Mouse (Mus musculus) liver, embryonic 15.5 days (tissue): Measurements from ENCODE around the gene Cnot11. TPM values are rescaled to one million over a fixed set of nuclear protein-coding genes. Genes with fewer than 3 reads are reported as not detected.

Experiments
- ATAC-seq: fragments of 200-750 bp; cut with Nextera tagmentation; 2 replicates; pipeline ENCODE4 v1.8.0; 2017; ENCODE audit warnings: moderate number of reproducible peaks, mild to moderate bottlenecking, moderate library complexity; ENCODE audit not compliant: insufficient read depth
- H3K27ac ChIP-seq: fragments of 300-500 bp; sonication (generic); replicated peaks from 2 replicates; pipeline ENCODE4 v1.5.1; 2015; ENCODE audit warnings: mild to moderate bottlenecking, inconsistent platforms
- H3K27me3 ChIP-seq: fragments of 300-500 bp; sonication (generic); 2 replicates; pipeline ENCODE4 v1.6.1; 2015; ENCODE audit warnings: mild to moderate bottlenecking, inconsistent platforms
- H3K36me3 ChIP-seq: fragments of 300-500 bp; sonication (generic); replicated peaks from 2 replicates; pipeline ENCODE4 v1.6.1; 2015; ENCODE audit warnings: moderate library complexity, mild to moderate bottlenecking, inconsistent platforms
- H3K4me1 ChIP-seq: fragments of 300-500 bp; sonication (generic); replicated peaks from 2 replicates; pipeline ENCODE4 v1.6.1; 2015; ENCODE audit warnings: inconsistent platforms
- H3K4me2 ChIP-seq: fragments of 300-500 bp; sonication (generic); 2 replicates; pipeline ENCODE4 v1.6.1; 2015; ENCODE audit warnings: moderate library complexity, mild to moderate bottlenecking, inconsistent platforms
- H3K4me3 ChIP-seq: fragments of 300-500 bp; sonication (generic); replicated peaks from 2 replicates; pipeline ENCODE4 v1.5.1; 2015; ENCODE audit warnings: mild to moderate bottlenecking, inconsistent platforms
- H3K9ac ChIP-seq: fragments of 300-500 bp; sonication (generic); 2 replicates; pipeline ENCODE4 v1.6.1; 2015; ENCODE audit warnings: moderate library complexity, mild to moderate bottlenecking, inconsistent platforms
- H3K9me3 ChIP-seq: fragments of 300-500 bp; sonication (generic); replicated peaks from 2 replicates; pipeline ENCODE4 v1.6.1; 2016; ENCODE audit warnings: inconsistent platforms
- WGBS: fragments of 180-500 bp; shearing (Covaris S2); methylation state at CpG from one replicate; pipeline ENCODE4 v1.1.7; 2015; ENCODE audit warnings: mixed read lengths; ENCODE audit not compliant: insufficient replicate concordance; 5-methylcytosine and 5-hydroxymethylcytosine counted together
- polyA plus RNA-seq: library from polyadenylated mRNA; unstranded; fragments of >200 nt; fragmentation: Nextera tagmentation; extraction: Ambion mirVana; gene quantifications from 2 replicates; pipeline ENCODE4 v1.2.1, GENCODE M21; 2015

The Cnot11 gene
- polyA plus RNA-seq, 1 experiment from 2014 or later: 8.1 TPM

DNA sequence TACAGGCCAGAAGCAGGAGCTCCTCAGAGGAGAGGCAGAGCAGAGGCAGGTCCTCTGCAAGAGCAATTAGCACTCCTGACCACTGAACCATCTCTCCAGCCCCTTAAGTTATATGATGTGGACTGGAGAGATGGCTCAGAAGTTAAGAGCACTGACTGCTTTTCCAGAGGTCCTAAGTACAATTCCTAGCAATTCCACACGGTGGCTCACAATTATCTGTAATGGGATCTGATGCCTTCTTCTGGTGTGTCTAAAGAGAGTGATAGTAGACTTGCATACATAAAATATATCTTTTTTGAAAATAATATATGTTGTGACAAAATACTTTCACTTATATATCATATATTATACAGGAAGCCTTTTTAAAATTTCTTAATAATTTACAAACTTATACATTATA, 27.1 kb downstream of the Cnot11 start:
- 52% methylated on average over 1 of the region's 1 CpGs for WGBS

DNA sequence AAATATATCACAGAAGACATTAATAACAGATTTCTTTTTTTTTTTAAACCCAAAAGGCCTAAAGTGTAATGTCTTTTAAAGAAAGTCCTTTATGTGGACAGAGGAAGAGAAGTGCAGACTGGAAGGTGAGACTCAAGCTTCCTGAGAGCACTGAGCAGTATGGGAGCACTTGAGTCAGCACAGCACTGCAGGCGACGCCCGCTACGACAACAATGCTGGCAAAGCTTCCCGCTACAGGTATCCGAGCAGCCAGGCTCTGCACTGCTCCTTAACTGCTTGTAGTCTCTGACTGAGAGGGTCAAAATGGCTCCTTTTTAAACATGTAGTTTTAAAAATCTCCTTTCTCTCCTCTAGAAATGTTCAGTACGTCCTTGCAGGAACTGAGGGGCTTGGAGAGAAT, 28.4 kb downstream of the Cnot11 start:
- 80% methylated on average over 7 of the region's 7 CpGs for WGBS
- peaks cover 22% of the 10 kb centered on the region; the same call in 1 of the 2 replicates for H3K36me3 ChIP-seq
- H3K4me2 ChIP-seq: no peak overlapping the region
- H3K9ac ChIP-seq: no peak overlapping the region
- ATAC-seq: no peak
- H3K9me3 ChIP-seq: no peaks in the 10 kb centered on the region
- H3K4me1 ChIP-seq: no peaks in the 10 kb centered on the region
- H3K4me3 ChIP-seq: no peak overlapping the region
- no peak overlapping the region for H3K27ac ChIP-seq
- no peaks in the 10 kb centered on the region for H3K27me3 ChIP-seq

More for the DNA sequence above, 27.1 kb downstream of the Cnot11 start:
- Histone ChIP-seq H3K27ac (no peak overlapping the region), H3K36me3 (peaks cover 31% of the 10 kb centered on the region), H3K4me2 (no peak overlapping the region), H3K4me1 (no peaks in the 10 kb centered on the region), H3K9ac (no peak overlapping the region), H3K4me3 (no peak overlapping the region), H3K27me3 (no peaks in the 10 kb centered on the region), H3K9me3 (no peaks in the 10 kb centered on the region)
- ATAC-seq: no peak

DNA sequence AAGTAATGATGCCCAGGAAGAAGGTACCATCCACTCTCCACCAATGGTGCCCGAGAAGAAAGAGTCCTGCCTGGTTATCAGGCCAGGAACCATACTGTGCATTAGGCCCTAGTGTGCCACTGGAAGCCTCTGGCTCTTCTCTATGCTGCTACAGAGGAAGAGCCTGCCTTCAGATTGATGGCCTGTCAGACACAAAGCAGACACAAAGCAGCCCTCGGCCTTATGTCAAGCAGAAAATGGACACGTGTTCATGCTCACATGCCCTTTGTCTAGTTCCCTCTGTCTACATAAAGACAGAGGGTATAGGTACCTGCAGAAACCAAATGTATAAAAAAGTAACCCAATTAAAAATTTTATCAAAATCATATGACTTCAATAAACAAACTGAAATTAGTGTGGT, 29.8 kb downstream of the Cnot11 start:
- Histone ChIP-seq H3K27me3 (no peaks in the 10 kb centered on the region), H3K4me3 (no peak overlapping the region), H3K9ac (no peak overlapping the region), H3K9me3 (no peaks in the 10 kb centered on the region), H3K4me2 (no peak overlapping the region), H3K27ac (no peak overlapping the region), H3K4me1 (no peaks in the 10 kb centered on the region), H3K36me3 (peaks cover 18% of the 10 kb centered on the region; the same call in 1 of the 2 replicates)
- WGBS: 67% methylated on average over 3 of the region's 3 CpGs
- ATAC-seq: no peak

DNA sequence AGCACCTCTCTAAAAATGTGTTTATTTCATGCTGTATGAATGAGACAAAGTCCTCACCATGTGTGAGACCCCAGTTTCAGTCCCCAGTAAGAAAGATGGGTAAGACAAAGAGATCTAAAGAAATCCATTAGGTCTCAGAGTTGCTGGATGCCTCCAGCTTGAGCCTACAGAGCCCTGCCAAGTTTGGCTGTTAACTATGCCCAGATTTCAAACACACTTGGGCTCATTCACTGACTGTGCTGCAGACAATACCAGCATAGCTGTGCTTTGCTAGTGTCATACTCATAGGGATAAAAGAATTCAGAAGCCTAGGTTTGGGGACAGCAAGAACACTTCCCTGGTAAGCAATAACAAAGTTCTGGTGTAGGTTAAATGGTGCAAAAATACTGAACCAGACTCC, 33.3 kb downstream of the Cnot11 start:
- Histone ChIP-seq H3K4me1 (peaks cover 12% of the 10 kb centered on the region; the same call in 1 of the 2 replicates), H3K4me3 (no peak overlapping the region), H3K9me3 (no peaks in the 10 kb centered on the region), H3K4me2 (no peak overlapping the region), H3K36me3 (peaks cover 13% of the 10 kb centered on the region; the same call in 1 of the 2 replicates), H3K27me3 (no peaks in the 10 kb centered on the region), H3K9ac (no peak overlapping the region), H3K27ac (no peak overlapping the region)
- no peak for ATAC-seq

- no peak overlapping the region for H3K4me3 ChIP-seq
- no peaks in the 10 kb centered on the region for H3K27me3 ChIP-seq
- no peaks in the 10 kb centered on the region for H3K9me3 ChIP-seq
- H3K4me2 ChIP-seq: no peak overlapping the region
- H3K9ac ChIP-seq: no peak overlapping the region
- 45% methylated on average over 6 of the region's 6 CpGs for WGBS
- no peak for ATAC-seq
- 0 out of 2 replicates have a peak overlapping the region, but pooled peaks have one; percentile 7 for H3K27ac ChIP-seq
- peaks cover 44% of the 10 kb centered on the region for H3K4me1 ChIP-seq
- H3K36me3 ChIP-seq: 0 out of 2 replicates have a peak, but pooled peaks cover 7% of the 10 kb centered on the region
These were observed 36.9 kb downstream of the Cnot11 start for GRCm38 (mm10) chr1:39571653-39572052.

GRCm38 (mm10) chr1:39573890-39574289, 39.1 kb downstream of the Cnot11 start:
- no peak overlapping the region for H3K27ac ChIP-seq
- no peak for ATAC-seq
- H3K9ac ChIP-seq: no peak overlapping the region
- H3K4me1 ChIP-seq: peaks cover 56% of the 10 kb centered on the region
- H3K4me3 ChIP-seq: no peak overlapping the region
- H3K9me3 ChIP-seq: no peaks in the 10 kb centered on the region
- H3K27me3 ChIP-seq: no peaks in the 10 kb centered on the region
- H3K36me3 ChIP-seq: 0 out of 2 replicates have a peak, but pooled peaks cover 7% of the 10 kb centered on the region
- WGBS: 48% methylated on average over 7 of the region's 7 CpGs
- H3K4me2 ChIP-seq: no peak overlapping the region

DNA sequence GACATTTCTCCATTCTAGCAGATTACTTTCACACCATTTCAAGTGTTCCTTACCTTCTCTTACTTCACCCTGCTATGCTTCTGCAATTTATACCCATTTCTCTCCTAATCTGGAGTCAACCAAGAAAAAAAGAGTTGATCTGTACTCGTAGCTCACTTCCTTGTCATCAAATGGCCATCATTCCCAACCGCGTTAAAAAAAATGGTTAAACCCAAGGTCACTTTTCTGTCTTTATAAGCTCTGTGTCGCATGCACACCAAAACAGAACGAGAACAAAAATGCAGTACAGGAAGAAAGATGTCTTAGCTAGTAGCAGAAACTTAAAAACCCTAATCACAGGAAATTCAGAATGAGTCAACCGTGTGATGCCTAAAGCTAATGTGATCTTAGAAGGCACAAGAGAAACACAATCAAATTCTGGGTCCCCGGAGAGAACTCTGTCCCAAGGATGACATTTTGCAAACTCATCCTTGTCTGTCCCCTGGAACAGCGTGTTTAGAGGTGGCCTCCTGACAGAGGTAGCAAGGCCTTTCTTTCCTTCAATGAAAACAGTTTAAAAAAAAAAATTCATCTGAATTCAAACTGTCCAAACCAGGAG, 41.1 kb downstream of the Cnot11 start:
- Histone ChIP-seq H3K4me1 (peaks cover 63% of the 10 kb centered on the region), H3K9me3 (no peaks in the 10 kb centered on the region), H3K9ac (peak overlapping the region; percentile 81), H3K4me2 (peak overlapping the region; percentile 98), H3K4me3 (peak overlapping the region; percentile 86), H3K27me3 (no peaks in the 10 kb centered on the region), H3K27ac (peak overlapping the region; percentile 87), H3K36me3 (0 out of 2 replicates have a peak, but pooled peaks cover 2% of the 10 kb centered on the region)
- ATAC-seq: no peak
- 2% methylated on average over 8 of the region's 8 CpGs for WGBS

DNA sequence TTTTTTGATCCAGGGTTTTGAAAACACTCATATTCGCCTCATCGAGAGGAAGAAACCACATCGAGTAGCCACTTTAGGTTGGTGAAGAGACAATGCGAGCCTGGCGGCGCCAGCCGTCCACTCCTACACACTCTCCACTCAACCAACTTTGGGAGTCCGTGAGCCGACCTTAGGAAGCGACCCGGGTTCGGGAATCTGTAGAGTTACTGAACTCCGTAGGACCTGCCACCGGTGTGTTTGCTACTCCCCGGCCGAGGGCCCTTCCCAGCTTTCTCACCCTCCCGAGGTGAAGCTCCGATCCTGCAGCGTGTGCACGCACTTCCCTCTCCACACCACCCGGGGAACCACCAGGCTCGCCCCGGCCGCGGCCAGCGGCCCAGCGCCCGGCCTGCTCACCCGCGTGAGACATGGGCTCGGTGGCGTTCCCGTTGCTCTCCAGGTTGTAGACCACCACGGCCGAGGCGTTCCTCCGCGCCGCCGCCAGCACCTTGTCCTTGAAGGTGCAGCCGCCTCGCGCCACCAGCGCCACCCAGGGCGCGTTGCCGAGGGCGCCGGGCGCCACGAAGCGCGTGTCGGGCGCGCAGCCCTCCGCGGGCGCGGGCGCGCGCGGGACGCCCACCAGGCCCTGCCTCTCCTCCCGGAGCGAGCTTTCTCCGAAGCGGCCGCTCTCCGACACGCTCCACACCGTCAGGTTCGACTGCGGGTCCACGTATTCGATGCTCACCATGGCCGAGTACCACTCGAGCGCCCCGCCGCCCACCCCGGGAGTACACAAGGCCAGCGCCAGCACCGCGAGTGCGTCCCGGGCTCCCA, 41.8 kb downstream of the Cnot11 start:
- H3K27ac ChIP-seq: peak overlapping the region; percentile 87
- ATAC-seq: peak; percentile 51
- H3K4me3 ChIP-seq: peak overlapping the region; percentile 86
- no peaks in the 10 kb centered on the region for H3K9me3 ChIP-seq
- H3K4me1 ChIP-seq: peaks cover 57% of the 10 kb centered on the region
- H3K36me3 ChIP-seq: no peaks in the 10 kb centered on the region
- peak overlapping the region; percentile 81 for H3K9ac ChIP-seq
- H3K4me2 ChIP-seq: peak overlapping the region; percentile 98
- H3K27me3 ChIP-seq: no peaks in the 10 kb centered on the region
- under 1% methylated on average over 86 of the region's 88 CpGs for WGBS

- under 1% methylated on average over 49 of the region's 49 CpGs for WGBS
- H3K9ac ChIP-seq: peak within 1 kb of the TSS; percentile 81
- peaks cover 54% of the 10 kb centered on the region for H3K4me1 ChIP-seq
- H3K9me3 ChIP-seq: no peaks in the 10 kb centered on the region
- no peaks in the 10 kb centered on the region for H3K27me3 ChIP-seq
- no peaks in the 10 kb centered on the region for H3K36me3 ChIP-seq
- H3K4me3 ChIP-seq: peak within 1 kb of the TSS; percentile 86
- H3K27ac ChIP-seq: peak within 1 kb of the TSS; percentile 87
- H3K4me2 ChIP-seq: peak within 1 kb of the TSS; percentile 98
- peak; percentile 91 for ATAC-seq
These were observed 42.5 kb downstream of the Cnot11 start, which contains the start of gene Rnf149 for GRCm38 (mm10) chr1:39577253-39577705. Gene Rnf149 (minus strand): TSS chr1:39577405.

DNA sequence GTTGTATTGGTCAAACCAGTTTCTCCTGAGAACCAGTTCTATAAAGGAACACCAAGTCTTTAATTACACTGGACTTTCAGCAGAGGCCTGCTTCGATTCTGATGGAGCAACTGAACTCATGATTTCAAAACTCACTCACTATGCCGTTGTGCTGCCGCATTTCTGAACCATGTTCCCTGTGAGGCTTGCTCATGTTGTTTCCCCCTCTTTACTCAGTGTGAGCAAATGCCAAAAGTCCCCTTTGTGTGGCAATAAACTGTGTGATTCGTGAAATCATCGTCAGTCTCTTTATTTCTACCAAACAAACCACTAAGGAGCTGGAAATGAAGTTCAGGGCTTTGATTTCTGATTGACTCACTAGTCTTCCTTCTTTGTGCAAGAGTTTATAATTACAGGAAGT, 43.7 kb downstream of the Cnot11 start:
- 50% methylated on average over 5 of the region's 5 CpGs for WGBS
- no peaks in the 10 kb centered on the region for H3K9me3 ChIP-seq
- no peaks in the 10 kb centered on the region for H3K36me3 ChIP-seq
- H3K27me3 ChIP-seq: no peaks in the 10 kb centered on the region
- no peak overlapping the region for H3K4me3 ChIP-seq
- peaks cover 48% of the 10 kb centered on the region for H3K4me1 ChIP-seq
- peak overlapping the region; percentile 0; the same call in 1 of the 2 replicates for H3K4me2 ChIP-seq
- no peak for ATAC-seq
- no peak overlapping the region for H3K9ac ChIP-seq
- H3K27ac ChIP-seq: peak overlapping the region; percentile 60; the same call in 1 of the 2 replicates

DNA sequence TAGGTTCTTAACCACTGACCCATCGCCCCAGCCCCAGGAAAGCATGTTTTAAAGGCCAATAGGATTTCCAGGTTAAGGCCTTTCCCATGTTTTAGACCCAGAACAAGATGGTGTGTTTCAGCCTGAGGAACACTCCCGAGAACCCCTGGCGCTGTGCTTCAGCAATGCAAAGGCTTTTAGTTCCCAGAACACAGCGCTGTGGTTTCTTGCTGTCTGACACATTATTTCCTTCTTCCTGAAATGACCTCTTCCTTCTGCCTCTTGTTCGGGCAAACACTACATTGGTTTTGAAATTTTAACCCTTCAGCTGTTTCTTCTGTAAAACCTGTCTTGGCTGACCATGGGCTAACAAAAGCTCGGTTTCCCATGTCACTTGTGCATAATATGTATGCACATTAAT, 44.3 kb downstream of the Cnot11 start:
- 17% methylated on average over 6 of the region's 6 CpGs for WGBS
- no peak overlapping the region for H3K4me2 ChIP-seq

More for the DNA sequence above, 44.3 kb downstream of the Cnot11 start:
- H3K4me1 ChIP-seq: peaks cover 42% of the 10 kb centered on the region
- H3K4me3 ChIP-seq: no peak overlapping the region
- H3K9ac ChIP-seq: no peak overlapping the region
- no peaks in the 10 kb centered on the region for H3K27me3 ChIP-seq
- no peak overlapping the region; the same call in 1 of the 2 replicates for H3K27ac ChIP-seq
- H3K36me3 ChIP-seq: no peaks in the 10 kb centered on the region
- H3K9me3 ChIP-seq: no peaks in the 10 kb centered on the region
- ATAC-seq: no peak
